Mouse (Mus musculus): Measurements from ENCODE around the gene Dclk1. TPM values are rescaled to one million over a fixed set of nuclear protein-coding genes. Genes with fewer than 3 reads are reported as not detected.
A peak's percentile ranks its signal among the peaks of the same experiment; 100 is the strongest.

Dclk1 gene
- polyA plus RNA-seq, 1 experiment, result 3.4 TPM

- TF ChIP-seq CTCF (IDR thresholded peaks at IDR 0.05; ENCODE audit: control insufficient read depth, insufficient read depth, insufficient replicate concordance, low read depth, low read length) (no peak), POLR2A (IDR thresholded peaks at IDR 0.05; ENCODE audit: control insufficient read depth, low read depth, low read length) (no peak)
- no peaks in the 10 kb centered on the region for H3K36me3 ChIP-seq (ENCODE audit: control insufficient read depth, insufficient read depth, low read length)
- no peak overlapping the region for H3K4me3 ChIP-seq (ENCODE audit: control insufficient read depth, low read depth, low read length)
- peaks cover 4% of the 10 kb centered on the region for H3K4me1 ChIP-seq (ENCODE audit: control insufficient read depth, insufficient read depth, low read length)
- no peak overlapping the region for H3K27ac ChIP-seq (ENCODE audit: control insufficient read depth, insufficient read depth, low read depth, low read length)
- H3K27me3 ChIP-seq (ENCODE audit: control insufficient read depth, insufficient read depth, low read length), result no peaks in the 10 kb centered on the region
Observed at GRCm38 (mm10) chr3:55464226-55464625, 222.1 kb downstream of the Dclk1 start.

- H3K4me3 ChIP-seq (ENCODE audit: control insufficient read depth, low read depth, low read length), result no peak overlapping the region
- H3K27me3 ChIP-seq (ENCODE audit: control insufficient read depth, insufficient read depth, low read length), result no peaks in the 10 kb centered on the region
- peaks cover 4% of the 10 kb centered on the region for H3K4me1 ChIP-seq (ENCODE audit: control insufficient read depth, insufficient read depth, low read length)
- TF ChIP-seq CTCF (IDR thresholded peaks at IDR 0.05; ENCODE audit: control insufficient read depth, insufficient read depth, insufficient replicate concordance, low read depth, low read length) (no peak), POLR2A (IDR thresholded peaks at IDR 0.05; ENCODE audit: control insufficient read depth, low read depth, low read length) (no peak)
- no peaks in the 10 kb centered on the region for H3K36me3 ChIP-seq (ENCODE audit: control insufficient read depth, insufficient read depth, low read length)
- no peak overlapping the region for H3K27ac ChIP-seq (ENCODE audit: control insufficient read depth, insufficient read depth, low read depth, low read length)
Observed at GRCm38 (mm10) chr3:55465785-55466184, 223.6 kb downstream of the Dclk1 start.

GRCm38 (mm10) chr3:55466348-55466747, 224.2 kb downstream of the Dclk1 start:
- H3K4me3 ChIP-seq (ENCODE audit: control insufficient read depth, low read depth, low read length), result peak overlapping the region; percentile 18
- TF ChIP-seq CTCF (IDR thresholded peaks at IDR 0.05; ENCODE audit: control insufficient read depth, insufficient read depth, insufficient replicate concordance, low read depth, low read length) (no peak), POLR2A (IDR thresholded peaks at IDR 0.05; ENCODE audit: control insufficient read depth, low read depth, low read length) (no peak)
- peaks cover 4% of the 10 kb centered on the region for H3K4me1 ChIP-seq (ENCODE audit: control insufficient read depth, insufficient read depth, low read length)
- H3K27ac ChIP-seq (ENCODE audit: control insufficient read depth, insufficient read depth, low read depth, low read length), result no peak overlapping the region
- H3K27me3 ChIP-seq (ENCODE audit: control insufficient read depth, insufficient read depth, low read length), result no peaks in the 10 kb centered on the region
- no peaks in the 10 kb centered on the region for H3K36me3 ChIP-seq (ENCODE audit: control insufficient read depth, insufficient read depth, low read length)

- no peak within 1 kb of the TSS for H3K27ac ChIP-seq (ENCODE audit: control insufficient read depth, insufficient read depth, low read depth, low read length)
- H3K4me1 ChIP-seq (ENCODE audit: control insufficient read depth, insufficient read depth, low read length), result no peaks in the 10 kb centered on the region
- H3K36me3 ChIP-seq (ENCODE audit: control insufficient read depth, insufficient read depth, low read length), result no peaks in the 10 kb centered on the region
- TF ChIP-seq POLR2A (IDR thresholded peaks at IDR 0.05; ENCODE audit: control insufficient read depth, low read depth, low read length) (no peak), CTCF (IDR thresholded peaks at IDR 0.05; ENCODE audit: control insufficient read depth, insufficient read depth, insufficient replicate concordance, low read depth, low read length) (no peak)
- H3K4me3 ChIP-seq (ENCODE audit: control insufficient read depth, low read depth, low read length), result no peak within 1 kb of the TSS
- no peaks in the 10 kb centered on the region for H3K27me3 ChIP-seq (ENCODE audit: control insufficient read depth, insufficient read depth, low read length)
Observed at GRCm38 (mm10) chr3:55472110-55472509, 229.9 kb downstream of the Dclk1 start, which contains the start of gene Gm21954. Gene Gm21954 (minus strand): TSS chr3:55472210.

- H3K4me3 ChIP-seq (ENCODE audit: control insufficient read depth, low read depth, low read length), result no peak overlapping the region
- H3K27ac ChIP-seq (ENCODE audit: control insufficient read depth, insufficient read depth, low read depth, low read length), result no peak overlapping the region
- no peak for TF ChIP-seq CTCF (IDR thresholded peaks at IDR 0.05; ENCODE audit: control insufficient read depth, insufficient read depth, insufficient replicate concordance, low read depth, low read length)
- TF ChIP-seq POLR2A (IDR thresholded peaks at IDR 0.05; ENCODE audit: control insufficient read depth, low read depth, low read length), result no peak
- H3K4me1 ChIP-seq (ENCODE audit: control insufficient read depth, insufficient read depth, low read length), result no peaks in the 10 kb centered on the region
- no peaks in the 10 kb centered on the region for H3K27me3 ChIP-seq (ENCODE audit: control insufficient read depth, insufficient read depth, low read length)
- no peaks in the 10 kb centered on the region for H3K36me3 ChIP-seq (ENCODE audit: control insufficient read depth, insufficient read depth, low read length)
Observed at GRCm38 (mm10) chr3:55473146-55473545, 231.0 kb downstream of the Dclk1 start.

GRCm38 (mm10) chr3:55476694-55477093, 234.5 kb downstream of the Dclk1 start:
- no peak overlapping the region for H3K27ac ChIP-seq (ENCODE audit: control insufficient read depth, insufficient read depth, low read depth, low read length)
- no peak overlapping the region for H3K4me3 ChIP-seq (ENCODE audit: control insufficient read depth, low read depth, low read length)
- no peak for TF ChIP-seq CTCF (IDR thresholded peaks at IDR 0.05; ENCODE audit: control insufficient read depth, insufficient read depth, insufficient replicate concordance, low read depth, low read length)
- no peak for TF ChIP-seq POLR2A (IDR thresholded peaks at IDR 0.05; ENCODE audit: control insufficient read depth, low read depth, low read length)
- no peaks in the 10 kb centered on the region for H3K36me3 ChIP-seq (ENCODE audit: control insufficient read depth, insufficient read depth, low read length)
- no peaks in the 10 kb centered on the region for H3K4me1 ChIP-seq (ENCODE audit: control insufficient read depth, insufficient read depth, low read length)
- H3K27me3 ChIP-seq (ENCODE audit: control insufficient read depth, insufficient read depth, low read length), result no peaks in the 10 kb centered on the region

- no peak for TF ChIP-seq CTCF (IDR thresholded peaks at IDR 0.05; ENCODE audit: control insufficient read depth, insufficient read depth, insufficient replicate concordance, low read depth, low read length)
- no peak for TF ChIP-seq POLR2A (IDR thresholded peaks at IDR 0.05; ENCODE audit: control insufficient read depth, low read depth, low read length)
- Histone ChIP-seq H3K4me3 (ENCODE audit: control insufficient read depth, low read depth, low read length) (no peak overlapping the region), H3K36me3 (ENCODE audit: control insufficient read depth, insufficient read depth, low read length) (no peaks in the 10 kb centered on the region), H3K27me3 (ENCODE audit: control insufficient read depth, insufficient read depth, low read length) (no peaks in the 10 kb centered on the region), H3K4me1 (ENCODE audit: control insufficient read depth, insufficient read depth, low read length) (no peaks in the 10 kb centered on the region), H3K27ac (ENCODE audit: control insufficient read depth, insufficient read depth, low read depth, low read length) (no peak overlapping the region)
Observed at GRCm38 (mm10) chr3:55479306-55479705, 237.1 kb downstream of the Dclk1 start.

GRCm38 (mm10) chr3:55481140-55481539, 239.0 kb downstream of the Dclk1 start:
- H3K4me1 ChIP-seq (ENCODE audit: control insufficient read depth, insufficient read depth, low read length), result no peaks in the 10 kb centered on the region
- no peak for TF ChIP-seq CTCF (IDR thresholded peaks at IDR 0.05; ENCODE audit: control insufficient read depth, insufficient read depth, insufficient replicate concordance, low read depth, low read length)
- no peak for TF ChIP-seq POLR2A (IDR thresholded peaks at IDR 0.05; ENCODE audit: control insufficient read depth, low read depth, low read length)
- H3K27me3 ChIP-seq (ENCODE audit: control insufficient read depth, insufficient read depth, low read length), result no peaks in the 10 kb centered on the region
- H3K4me3 ChIP-seq (ENCODE audit: control insufficient read depth, low read depth, low read length), result peak overlapping the region; percentile 46
- H3K27ac ChIP-seq (ENCODE audit: control insufficient read depth, insufficient read depth, low read depth, low read length), result no peak overlapping the region
- no peaks in the 10 kb centered on the region for H3K36me3 ChIP-seq (ENCODE audit: control insufficient read depth, insufficient read depth, low read length)
